ENCODE assay signal across 14 mouse cellular contexts in the genomic region with DNA sequence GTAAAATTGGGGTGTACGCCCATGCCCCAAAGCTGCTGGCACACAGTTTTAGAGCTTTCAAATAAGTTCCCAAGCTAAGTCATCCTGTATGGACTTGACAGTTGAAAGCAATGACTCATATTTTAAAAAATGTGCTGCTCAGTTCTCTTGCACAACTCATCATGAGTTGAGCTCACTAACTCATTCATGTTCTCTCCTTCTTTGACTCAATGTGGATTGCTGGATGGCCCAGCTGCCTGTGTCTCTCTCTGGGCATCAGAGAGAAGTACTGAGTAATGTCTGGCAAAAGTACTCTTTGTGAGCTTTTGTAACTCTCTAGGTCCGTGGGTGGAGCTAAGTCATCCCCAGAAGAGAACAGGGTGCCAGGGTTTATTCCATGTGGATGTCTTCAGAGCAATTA.
DNase-seq lines count a peak whose midpoint lies in the region; ATAC-seq and TF ChIP-seq lines count a peak whose summit lies in the region.
"Had no signal": no experiment of that assay in that cellular context is flagged by ENCODE, and none has a peak within 500 bp of the region (broad histone marks: within the 10 kb centered on the region; RNA-seq: fewer than 3 reads in every experiment).

No protein-coding gene starts in this region.

- intact Hi-C loops in heart, postnatal 14 days (cut with DNase I), result no loop called here

- H3K4me2 ChIP-seq in embryonic facial prominence, embryonic 14.5 days (ENCODE audit: low read depth, low read length), result no peak overlapping the region
- H3K4me2 ChIP-seq: forebrain, embryonic 13.5 days; heart, embryonic 15.5 days; limb, embryonic 15.5 days had no signal

- 0 out of 2 replicates have a peak, but pooled peaks cover 4% of the 10 kb centered on the region for H3K4me1 ChIP-seq in embryonic facial prominence, embryonic 14.5 days (ENCODE audit: control insufficient read depth, insufficient read depth, low read length)
- peaks cover 13% of the 10 kb centered on the region for H3K4me1 ChIP-seq in embryonic facial prominence, embryonic 10.5 days
- H3K4me1 ChIP-seq in bone marrow macrophage, adult 2 months (ENCODE audit: control insufficient read depth, insufficient read depth, low read length), result peaks cover 17% of the 10 kb centered on the region
- H3K4me1 ChIP-seq: heart, embryonic 15.5 days; limb, embryonic 15.5 days had no signal

- TF ChIP-seq POLR2A in bone marrow macrophage, adult 2 months (IDR thresholded peaks at IDR 0.05; ENCODE audit: borderline replicate concordance, low read depth, low read length), result no peak

- WGBS in embryonic facial prominence, embryonic 14.5 days, result 73% methylated on average over 2 of the region's 2 CpGs
- 83% methylated on average over 2 of the region's 2 CpGs for WGBS in embryonic facial prominence, embryonic 10.5 days

- ATAC-seq in embryonic facial prominence, embryonic 14.5 days (ENCODE audit: low read depth), result no peak
- ATAC-seq: forebrain, embryonic 13.5 days had no signal

- H3K27ac ChIP-seq in embryonic facial prominence, embryonic 14.5 days (replicated peaks; ENCODE audit: low read depth, low read length), result no peak overlapping the region
- H3K27ac ChIP-seq in embryonic facial prominence, embryonic 10.5 days (replicated peaks), result no peak overlapping the region
- H3K27ac ChIP-seq in bone marrow macrophage, adult 2 months (ENCODE audit: insufficient read depth, low read depth, low read length), result 0 out of 2 replicates have a peak overlapping the region, but pooled peaks have one; percentile 0
- H3K27ac ChIP-seq: forebrain, embryonic 13.5 days; heart, embryonic 15.5 days; kidney, postnatal 0 days; limb, embryonic 15.5 days had no signal

- peaks cover 6% of the 10 kb centered on the region for H3K9me3 ChIP-seq in embryonic facial prominence, embryonic 14.5 days (ENCODE audit: control insufficient read depth, low read length)
- H3K9me3 ChIP-seq in embryonic facial prominence, embryonic 10.5 days, result peaks cover 12% of the 10 kb centered on the region; the same call in 1 of the 2 replicates
- H3K9me3 ChIP-seq: heart, embryonic 15.5 days; limb, embryonic 15.5 days had no signal

- no peak for TF ChIP-seq CTCF in bone marrow macrophage, adult 2 months (IDR thresholded peaks at IDR 0.05; ENCODE audit: low read depth, low read length)

- H3K9ac ChIP-seq in embryonic facial prominence, embryonic 14.5 days (ENCODE audit: low read depth, low read length), result no peak overlapping the region
- H3K9ac ChIP-seq: forebrain, embryonic 13.5 days; heart, embryonic 15.5 days; limb, embryonic 15.5 days had no signal

- no peaks in the 10 kb centered on the region for H3K36me3 ChIP-seq in embryonic facial prominence, embryonic 14.5 days (ENCODE audit: control insufficient read depth, insufficient read depth, low read length)
- no peaks in the 10 kb centered on the region for H3K36me3 ChIP-seq in embryonic facial prominence, embryonic 10.5 days (replicated peaks)
- H3K36me3 ChIP-seq: heart, embryonic 15.5 days; limb, embryonic 15.5 days had no signal

- H3K4me3 ChIP-seq in embryonic facial prominence, embryonic 14.5 days (ENCODE audit: low read depth, low read length), result no peak overlapping the region
- H3K4me3 ChIP-seq in embryonic facial prominence, embryonic 10.5 days, result no peak overlapping the region
- H3K4me3 ChIP-seq in bone marrow macrophage, adult 2 months (ENCODE audit: insufficient read depth, low read length), result no peak overlapping the region
- H3K4me3 ChIP-seq: forebrain, embryonic 13.5 days; heart, embryonic 15.5 days; limb, embryonic 15.5 days had no signal

- peak; percentile 27 for DNase-seq in embryonic facial prominence, embryonic 14.5 days (ENCODE audit: low spot score)
- DNase-seq in embryonic facial prominence, embryonic 10.5 days (ENCODE audit: low spot score), result no peak
- peak; percentile 53 for DNase-seq in 3134 (ENCODE audit: extremely low read depth, insufficient read length, low spot score)
- DNase-seq in heart, postnatal 14 days, result peak; percentile 22 to 32
- DNase-seq in thymus, postnatal 36 days, result no peak
- no peak for DNase-seq in kidney, postnatal 4 days
- DNase-seq in cerebellum, adult 11 months, result no peak
- DNase-seq: B cell, adult 2 months; thymus, postnatal 4 days had no signal

- H3K27me3 ChIP-seq in embryonic facial prominence, embryonic 14.5 days (replicated peaks; ENCODE audit: control insufficient read depth, insufficient read depth, low read length), result no peaks in the 10 kb centered on the region
- no peaks in the 10 kb centered on the region for H3K27me3 ChIP-seq in embryonic facial prominence, embryonic 10.5 days (replicated peaks; ENCODE audit: low read depth, poor library complexity, severe bottlenecking)
- H3K27me3 ChIP-seq: forebrain, embryonic 13.5 days; heart, embryonic 15.5 days; limb, embryonic 15.5 days had no signal

Comparison
In these comparisons a context has a peak if more than half of its experiments do, and no peak if none do; other contexts are left out.
1. DNase-seq: peak in embryonic facial prominence, embryonic 14.5 days (single experiment), 3134 (single experiment) and heart, postnatal 14 days (2 of 2); none in embryonic facial prominence, embryonic 10.5 days (single experiment), thymus, postnatal 36 days (0 of 2), kidney, postnatal 4 days (0 of 2) and cerebellum, adult 11 months (single experiment).